Mouse (Mus musculus): ENCODE data around the gene Sgk1. TPM values are rescaled to one million over a fixed set of nuclear protein-coding genes. Genes with fewer than 3 reads are reported as not detected.

Gene Sgk1
- total RNA-seq (2022) = 100 to 1,000 TPM in 3 of 4 experiments, 10 to 100 TPM in 1; 86.0 to 164 (median 138) TPM

DNA sequence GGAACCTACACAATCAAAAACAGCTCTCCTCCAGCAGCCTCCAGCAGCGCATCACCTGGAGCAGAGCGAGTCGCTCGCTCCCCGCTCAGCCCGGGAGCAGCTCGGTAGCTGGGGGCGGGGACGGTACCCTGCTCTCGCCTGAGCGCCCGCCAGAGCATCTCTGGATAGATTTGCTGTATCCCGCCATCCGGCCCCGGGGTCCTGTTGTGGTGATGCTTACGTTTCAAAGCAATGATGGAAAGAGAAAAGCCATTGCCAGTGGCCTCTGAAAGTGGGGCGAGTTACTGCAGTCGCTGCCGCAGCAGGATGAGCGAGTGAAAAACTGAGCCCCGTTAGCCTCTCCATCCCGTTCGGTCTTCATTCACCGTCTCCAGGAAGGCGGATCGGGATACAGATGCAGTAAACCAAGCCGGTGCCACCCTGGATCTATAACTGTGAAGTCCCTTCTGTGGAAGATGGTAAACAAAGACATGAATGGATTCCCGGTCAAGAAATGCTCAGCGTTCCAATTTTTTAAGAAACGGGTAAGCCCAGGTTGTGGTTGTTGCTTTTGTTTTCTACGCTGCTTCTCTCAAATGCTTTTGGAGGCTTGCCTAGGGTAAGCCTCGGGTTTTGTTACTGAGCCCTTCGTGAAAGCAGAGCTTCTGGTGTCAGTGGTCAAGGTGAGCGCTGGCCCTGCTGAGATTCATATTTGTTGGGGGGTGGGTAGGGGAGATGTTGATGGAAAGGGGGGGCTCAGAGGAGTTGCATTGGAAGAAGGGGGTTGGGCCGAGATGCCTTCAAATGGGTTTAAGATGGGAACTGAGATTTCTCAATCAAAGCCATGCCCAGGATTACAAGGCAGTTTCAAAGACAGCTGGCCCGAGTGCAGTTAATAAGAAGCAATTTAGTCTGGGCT, at the start of gene Sgk1:
Gene Sgk1, plus strand, starts transcription at position 1 of the 898 bp plus-strand sequence.
- DNase-seq = no peak

DNA sequence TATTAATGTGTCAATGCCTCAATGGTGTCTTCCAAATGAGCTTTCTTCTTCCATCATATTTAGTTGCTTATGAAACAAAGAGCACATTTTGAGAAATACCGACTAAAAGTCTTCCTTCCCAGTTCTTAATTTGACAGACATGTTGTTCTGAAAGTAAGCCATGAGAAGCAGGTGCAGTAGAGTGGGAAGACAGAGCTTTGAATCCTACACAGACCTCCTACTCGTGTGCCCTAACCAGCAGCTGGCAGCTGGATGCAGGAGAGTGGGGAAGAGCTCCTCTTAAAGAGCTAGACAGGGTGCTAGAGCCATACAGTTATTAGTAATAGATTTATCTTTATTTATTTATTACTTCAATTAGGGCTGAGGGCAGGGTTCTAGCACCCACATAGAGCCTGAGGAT, 49.7 kb upstream of the Sgk1 start:
- DNase-seq = no peak

DNA sequence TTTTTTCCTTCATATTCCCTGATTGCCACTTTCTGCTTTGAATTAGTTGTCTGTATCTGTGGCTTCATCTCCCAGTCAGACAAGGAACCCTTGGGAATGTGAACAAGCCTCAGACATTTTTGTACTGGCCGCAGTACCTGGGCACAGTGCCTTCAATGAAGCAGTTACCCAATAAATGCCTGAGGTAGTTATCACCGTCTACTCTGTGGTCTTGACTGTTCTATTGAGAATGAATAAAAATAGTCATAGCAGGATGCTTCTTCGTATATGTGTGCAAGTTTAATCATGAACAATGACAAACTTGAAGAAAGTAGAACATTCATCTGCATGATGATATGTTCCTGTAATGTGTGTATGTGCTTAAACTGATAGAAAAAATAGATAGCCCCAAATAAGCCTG, 48.2 kb upstream of the Sgk1 start:
- DNase-seq = no peak

DNA sequence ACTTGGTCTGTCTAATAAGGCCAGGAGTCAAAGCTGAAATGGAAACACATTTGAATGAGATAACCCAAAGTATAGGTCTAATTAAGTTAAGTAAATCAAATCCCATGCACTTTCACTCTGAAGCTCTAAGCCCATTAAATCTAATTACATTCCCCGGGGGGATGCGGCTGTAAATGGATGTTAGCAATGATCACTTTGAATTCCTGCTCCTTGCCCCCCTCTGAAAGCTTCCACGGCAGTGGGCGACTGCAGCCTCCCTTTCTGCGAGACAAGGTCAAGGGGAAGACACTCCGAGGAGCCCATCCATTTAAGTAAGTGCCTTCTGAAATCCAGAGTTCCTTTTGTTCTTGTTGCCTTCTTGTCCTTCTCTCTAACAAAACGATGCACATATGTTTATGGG, 46.9 kb upstream of the Sgk1 start:
- DNase-seq = no peak

DNA sequence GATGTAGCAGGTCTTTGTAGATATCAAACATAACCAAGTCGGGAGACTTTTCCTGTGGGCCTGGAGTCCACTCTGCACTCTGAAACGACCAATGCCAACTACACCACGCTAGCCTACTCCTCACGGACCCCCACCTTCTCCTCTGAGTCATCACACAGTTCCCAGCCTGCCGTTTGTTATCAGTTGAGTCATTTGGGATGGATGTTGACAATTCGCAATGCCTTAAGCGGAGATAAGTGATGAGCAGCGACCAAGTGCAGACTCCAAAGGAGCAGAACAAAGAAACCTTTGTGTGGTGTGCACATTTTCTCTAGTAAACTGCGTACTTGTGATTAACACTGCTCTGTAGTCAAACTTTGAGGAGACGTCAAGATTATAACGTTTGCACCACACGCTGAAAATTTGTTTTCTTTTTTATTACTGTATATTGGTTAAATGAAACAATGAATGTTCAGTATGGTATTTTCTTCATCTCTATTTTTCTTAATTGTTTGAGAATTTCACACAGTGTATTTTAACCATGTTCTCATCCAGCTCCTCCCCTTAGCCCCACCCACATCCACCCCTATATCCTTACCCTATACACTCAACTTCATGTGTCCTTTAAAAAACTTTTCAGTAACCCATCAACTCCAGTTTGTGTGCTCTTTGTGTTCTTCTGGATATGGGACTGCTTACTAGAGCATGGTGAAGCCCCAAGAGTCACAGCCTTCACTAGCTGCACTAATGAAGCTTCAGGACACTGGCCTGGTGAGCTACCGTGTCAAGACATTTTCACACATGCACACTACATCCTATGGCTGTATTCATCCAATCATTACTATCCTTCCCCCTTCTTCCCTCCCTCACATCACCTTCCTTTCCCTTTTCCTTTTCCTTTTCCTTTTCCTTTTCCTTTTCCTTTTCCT, 42.5 kb upstream of the Sgk1 start:
- peak; percentile 44 for DNase-seq

DNA sequence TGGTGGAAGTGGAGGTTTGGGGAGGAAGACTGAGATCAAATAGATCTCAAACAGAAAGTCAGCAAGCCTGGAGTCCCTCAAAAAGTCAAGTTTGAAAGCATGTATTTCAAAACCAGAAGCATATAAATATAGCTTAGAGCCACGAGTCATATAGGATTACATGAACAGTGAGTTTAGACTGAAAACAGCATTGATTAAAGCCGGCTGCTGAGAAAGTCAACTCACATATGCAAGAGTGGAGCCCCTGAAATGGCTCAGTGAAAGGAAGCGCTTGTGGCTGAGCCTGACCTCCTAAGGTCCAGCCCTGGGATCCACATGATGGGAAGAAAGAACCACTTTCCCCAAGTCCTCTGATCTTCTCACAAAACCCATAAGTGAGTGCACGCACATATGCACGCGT, 38.7 kb upstream of the Sgk1 start:
- DNase-seq = no peak

DNA sequence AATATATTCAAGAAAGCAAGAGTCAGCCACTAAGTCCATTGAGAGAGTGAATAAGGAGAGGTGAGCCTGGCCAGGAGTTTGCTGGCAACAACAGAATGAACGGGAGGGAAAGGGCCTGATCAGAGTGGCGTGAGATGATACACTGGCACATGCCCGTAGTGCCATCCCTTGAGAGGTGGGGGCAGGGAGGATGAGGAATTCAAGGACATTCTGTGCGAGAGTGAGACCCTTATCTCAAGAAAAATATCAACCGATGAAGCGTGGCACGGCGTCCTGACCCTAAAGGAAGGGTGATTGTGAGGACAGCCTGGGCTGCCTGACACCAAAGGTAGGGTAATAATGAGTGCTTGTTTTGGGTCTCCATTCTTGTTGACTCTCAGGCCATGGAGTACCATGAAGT, 38.1 kb upstream of the Sgk1 start:
- no peak for DNase-seq

DNA sequence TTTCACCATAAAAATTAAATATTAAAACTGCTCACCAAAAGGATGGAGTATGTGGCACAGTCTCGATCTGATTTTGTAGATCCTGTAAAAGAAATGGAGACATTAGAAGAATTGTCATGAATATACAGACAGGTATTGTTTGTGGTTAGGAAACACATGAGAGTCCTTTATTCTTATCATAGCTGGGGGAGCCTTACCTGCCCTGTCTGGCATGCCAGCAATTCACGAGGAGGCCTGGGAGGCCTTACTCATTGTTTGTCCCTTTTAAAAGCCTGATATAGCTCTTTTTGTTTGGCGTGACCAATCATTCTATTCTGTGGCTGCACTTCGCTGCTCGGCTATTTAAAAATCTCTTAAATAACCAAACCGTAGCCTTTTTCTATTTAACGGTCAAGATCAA, 37.6 kb upstream of the Sgk1 start:
- no peak for DNase-seq

DNA sequence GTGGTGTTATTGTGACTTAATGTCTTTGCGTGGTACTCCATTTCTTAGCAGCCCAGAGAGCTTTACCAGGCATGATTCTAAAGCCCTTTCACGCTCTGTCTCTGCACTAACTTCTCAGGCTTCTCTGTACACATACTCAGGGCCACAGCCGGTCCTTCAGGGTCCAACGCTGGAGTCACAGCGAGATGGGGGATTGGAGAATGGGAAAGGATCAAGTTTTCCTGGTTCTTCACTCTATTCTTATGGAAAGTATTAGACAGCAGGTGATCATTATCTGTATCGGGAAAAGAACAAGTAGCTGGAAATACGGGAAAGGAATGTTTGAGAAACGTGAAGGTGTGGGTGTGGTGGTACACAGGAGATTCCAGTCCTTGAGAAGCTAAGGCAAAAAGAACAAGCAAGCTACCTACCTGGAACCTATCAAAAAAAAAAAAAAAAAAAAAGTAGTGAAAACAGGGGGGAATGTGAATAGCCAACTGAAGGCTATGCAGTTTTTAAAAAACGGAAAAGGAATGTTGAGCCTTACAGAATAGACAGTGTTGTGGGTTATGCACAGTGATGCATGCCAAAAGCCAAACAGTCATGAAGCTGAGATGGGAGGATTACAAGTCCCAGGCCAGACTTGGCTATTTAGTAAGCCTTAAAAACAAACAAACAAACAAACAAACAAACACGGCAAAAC, 36.2 kb upstream of the Sgk1 start:
- no peak for DNase-seq

DNA sequence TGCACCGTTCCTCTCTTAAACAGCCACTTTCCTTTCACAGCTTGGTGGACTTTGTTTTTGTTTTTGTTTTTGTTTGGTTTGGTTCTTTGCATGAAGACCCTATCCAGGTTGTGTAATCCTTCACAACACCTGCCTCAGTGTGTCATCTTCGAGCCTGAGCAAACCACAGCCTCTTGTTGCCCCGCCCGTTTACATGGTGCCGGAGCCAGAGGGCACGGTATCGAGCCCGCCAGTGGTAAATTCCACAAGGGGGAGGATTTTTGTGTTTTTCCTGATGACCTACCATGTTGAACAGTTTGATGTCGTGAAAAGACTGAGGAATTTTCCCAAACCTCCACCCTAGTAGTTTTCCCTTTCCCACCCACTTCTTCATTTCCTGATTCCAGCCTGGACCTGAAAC, 35.6 kb upstream of the Sgk1 start:
- DNase-seq = no peak

DNA sequence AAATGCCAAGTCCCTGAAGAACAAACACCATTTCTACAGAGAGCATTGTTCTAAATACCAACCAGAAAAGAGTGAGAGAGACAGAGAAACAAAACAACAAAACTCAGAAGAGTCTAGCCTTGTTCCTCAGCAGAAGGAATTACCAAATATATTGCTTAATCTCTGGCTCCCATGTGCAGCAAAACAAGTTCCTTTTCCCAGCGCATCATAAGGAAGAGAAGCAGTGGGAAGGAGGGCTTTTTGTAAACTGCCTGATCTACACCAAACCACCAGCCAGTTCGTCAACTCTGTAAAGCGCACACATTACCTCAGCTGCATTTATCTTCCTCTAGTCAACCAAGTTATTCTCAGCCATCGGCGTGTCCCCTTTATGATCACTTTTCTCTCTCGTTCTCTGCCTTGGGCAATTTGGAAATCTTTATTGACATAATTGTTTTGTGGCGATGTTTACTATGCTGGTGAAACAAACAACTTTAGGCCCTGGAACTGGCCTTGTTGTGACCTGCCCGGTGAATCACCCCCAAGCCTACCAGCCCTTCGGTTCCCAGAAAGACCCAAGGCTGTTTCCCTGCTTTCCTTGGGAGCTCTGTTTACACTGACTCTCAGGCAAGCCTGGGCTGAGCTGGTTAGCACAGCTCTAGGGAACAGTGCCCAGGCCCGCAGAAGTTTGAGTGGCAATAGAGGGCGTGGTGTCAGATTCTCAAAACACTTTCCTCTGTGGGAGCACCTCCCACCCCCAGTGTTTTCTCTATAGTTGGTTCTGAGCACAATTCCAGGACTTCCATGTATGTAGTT, 34.8 kb upstream of the Sgk1 start:
- DNase-seq = peak; percentile 50

DNA sequence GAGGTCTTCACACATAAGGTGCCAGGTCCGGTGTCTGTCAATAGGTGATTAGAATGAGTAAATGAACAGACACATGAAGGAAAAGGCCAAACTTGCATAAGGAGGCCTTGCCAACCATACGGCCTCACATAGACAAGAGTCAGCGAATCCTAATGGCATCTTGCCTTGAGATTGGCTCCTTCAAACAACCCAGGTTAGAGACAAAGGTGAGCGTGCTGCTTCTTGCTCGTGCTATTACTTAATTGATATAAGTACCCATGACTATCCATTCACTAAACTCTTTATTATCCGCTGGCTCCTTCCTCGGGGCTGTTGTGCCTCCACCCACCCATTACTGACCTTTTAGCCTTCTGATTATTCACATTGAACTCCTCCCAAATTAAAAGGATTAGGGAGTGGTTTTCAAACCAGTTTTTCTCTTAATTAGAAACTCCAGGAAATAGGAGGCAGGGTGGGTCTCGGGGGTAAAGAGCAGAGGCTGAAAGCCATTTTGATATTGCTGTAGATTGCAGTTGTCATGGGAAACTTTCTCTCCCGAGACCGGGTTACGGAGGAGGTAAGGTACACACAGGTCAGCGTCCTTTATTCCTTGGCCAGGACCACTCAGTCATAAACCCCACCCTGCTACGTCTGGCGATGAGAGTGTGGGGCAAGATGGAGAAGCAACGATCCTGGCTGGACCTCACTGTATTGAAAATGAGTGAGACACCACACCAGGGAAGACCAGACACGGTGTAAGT, 33.9 kb upstream of the Sgk1 start:
- no peak for DNase-seq

DNA sequence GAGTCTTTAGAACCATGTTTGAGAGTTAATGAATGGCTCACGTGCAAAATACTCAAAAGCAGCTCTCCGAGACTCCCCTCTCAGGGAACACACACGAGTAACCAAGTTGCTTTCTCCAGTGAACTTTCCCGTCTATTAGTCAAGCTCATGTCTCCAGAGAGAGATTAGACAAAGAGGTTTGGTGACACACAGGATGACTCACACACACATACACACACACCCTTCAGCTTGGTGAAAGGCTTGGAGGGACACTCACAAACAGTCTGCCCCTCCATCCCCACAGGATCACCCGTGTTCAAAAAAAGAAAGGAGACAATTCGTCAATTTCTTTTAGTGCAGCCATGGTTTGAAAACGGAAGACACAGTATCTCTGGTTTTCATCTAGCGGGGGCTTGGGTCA, 32.7 kb upstream of the Sgk1 start:
- DNase-seq = no peak

DNA sequence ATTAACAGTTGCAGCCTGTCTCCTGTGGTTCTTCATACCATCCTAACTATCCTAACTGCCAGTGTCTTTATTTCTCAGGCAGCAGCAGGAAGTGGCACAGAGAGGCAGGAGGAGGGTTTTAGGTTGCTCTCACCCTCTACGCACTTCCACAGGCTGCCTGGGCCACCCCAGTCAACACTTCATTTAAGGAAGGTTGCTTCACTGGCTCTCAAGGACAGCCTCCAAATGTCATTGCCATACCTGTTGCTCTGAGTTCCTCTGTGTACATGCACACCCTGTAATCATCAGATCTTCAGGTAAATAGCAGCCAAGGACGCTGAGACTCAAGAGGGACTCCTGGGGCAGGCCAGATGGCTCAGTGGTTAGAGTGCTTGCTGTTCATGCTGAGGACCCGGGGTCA, 31.7 kb upstream of the Sgk1 start:
- no peak for DNase-seq

DNA sequence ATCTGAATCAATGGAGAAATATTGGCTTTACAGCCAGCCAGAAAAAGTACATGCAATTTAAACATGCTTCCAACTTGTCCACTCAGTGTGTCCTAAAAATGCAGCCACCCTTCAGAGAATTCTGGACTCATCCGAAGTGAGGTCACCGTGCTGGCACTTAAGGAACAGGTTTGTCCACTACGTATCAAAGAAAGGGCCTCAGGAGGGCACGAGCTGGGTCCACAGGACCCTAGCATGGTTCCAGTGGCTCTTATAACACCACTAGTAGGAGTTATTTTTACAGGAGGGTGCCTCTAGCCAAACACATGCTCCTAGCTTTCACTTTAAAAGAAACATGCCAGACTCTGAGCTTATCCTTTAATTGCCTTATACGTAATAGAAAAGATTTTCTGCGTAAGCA, 28.9 kb upstream of the Sgk1 start:
- no peak for DNase-seq

DNA sequence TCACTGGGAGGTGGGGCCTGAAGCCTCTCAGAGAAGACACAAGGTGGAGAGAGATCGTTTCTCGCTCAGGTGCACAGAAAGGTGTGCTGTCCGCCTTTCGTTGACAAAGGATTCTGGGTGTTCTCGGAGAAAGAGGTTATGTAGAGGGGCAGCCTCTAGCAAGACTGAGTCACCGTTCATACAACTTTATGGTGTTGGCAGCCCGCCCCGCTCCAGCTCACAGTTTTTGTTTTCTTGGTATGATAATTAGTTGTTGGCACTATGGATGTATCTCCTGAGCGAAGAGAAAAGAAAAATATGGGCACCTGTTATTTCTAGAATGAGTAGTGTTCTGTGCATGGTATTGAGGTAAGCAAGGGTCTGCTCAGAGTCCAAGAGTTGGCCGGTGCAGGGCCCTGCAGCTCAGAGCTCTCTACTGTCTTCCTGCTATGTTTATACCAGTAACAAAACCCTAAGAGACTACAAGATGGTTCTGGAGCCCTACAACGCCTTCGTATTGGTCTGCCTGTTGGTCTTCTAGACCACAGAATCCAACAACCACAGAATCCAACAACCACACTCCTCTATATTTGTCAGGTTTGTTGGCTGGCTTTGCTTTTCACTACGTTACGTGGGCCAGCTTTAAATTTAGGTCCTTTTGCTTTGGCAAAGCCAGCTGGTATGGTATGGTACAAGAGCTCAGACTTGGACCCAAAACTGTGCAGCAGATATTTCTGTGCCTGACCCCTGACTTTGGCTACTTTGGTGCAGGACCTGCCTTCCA, 28.2 kb upstream of the Sgk1 start:
- no peak for DNase-seq

DNA sequence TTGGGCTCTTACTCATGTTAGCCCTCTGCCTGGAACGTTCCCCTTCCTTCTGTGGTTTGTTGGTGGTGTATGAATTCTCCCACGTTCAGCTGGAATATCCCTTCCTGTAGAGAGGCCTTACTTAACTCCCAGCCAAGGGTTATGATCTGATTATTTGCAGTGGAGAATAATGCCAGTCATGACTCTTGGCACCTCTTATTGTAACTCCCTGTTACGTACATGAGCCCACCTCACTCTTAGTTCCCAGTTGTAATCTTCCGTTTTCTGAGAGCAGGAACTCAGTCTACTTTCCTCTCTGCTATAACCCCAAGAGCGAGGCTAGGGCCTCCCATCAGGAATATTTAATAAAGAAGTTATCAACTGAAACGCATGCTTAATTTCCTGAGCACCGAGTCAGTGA, 26.6 kb upstream of the Sgk1 start:
- no peak for DNase-seq

DNA sequence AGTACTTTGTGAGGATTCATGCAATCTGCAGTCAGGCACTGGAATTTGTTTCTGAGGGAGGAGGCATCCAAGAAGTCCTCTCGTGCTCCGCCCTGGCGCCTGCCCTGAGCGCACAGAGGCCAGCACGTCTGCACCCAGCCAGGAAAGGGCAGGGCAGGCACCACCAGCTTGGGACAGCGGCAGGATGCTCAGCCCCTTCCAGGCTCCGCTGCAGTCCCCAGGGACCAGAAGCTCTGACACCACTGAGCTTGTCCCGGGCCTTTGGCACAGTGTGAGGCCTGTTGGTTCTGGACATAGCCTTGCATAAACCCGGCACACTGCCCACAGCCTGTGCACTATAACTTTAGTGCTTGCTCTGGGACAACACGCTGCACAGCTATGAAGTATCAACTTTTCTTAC, 24.3 kb upstream of the Sgk1 start:
- DNase-seq = peak; percentile 68

DNA sequence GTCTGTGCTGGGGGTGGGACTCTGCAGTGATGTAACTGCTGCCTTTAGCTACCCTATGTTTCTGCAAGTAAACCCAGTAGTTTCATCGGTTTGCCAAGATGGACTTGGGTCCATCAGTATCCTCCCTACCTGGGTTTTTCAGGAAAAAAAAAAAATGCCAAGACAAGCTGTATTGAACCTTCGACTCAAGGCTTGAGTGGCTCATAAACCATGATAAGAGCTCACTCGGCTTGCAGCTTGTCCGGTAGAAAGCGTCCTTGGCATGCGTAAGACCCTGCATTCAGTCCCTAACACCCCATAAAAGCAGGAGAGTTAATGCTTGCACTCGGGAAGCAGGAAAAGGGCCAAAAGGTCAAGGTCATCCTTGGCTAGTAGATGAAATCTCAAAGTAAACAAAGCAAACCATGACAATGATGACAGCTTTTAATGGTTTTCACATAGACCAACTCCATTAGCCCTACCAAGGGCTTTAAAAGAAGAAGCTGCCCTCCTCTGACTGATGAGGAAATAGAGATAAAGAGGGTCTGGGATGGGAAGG, 23.5 kb upstream of the Sgk1 start:
- no peak for DNase-seq

DNA sequence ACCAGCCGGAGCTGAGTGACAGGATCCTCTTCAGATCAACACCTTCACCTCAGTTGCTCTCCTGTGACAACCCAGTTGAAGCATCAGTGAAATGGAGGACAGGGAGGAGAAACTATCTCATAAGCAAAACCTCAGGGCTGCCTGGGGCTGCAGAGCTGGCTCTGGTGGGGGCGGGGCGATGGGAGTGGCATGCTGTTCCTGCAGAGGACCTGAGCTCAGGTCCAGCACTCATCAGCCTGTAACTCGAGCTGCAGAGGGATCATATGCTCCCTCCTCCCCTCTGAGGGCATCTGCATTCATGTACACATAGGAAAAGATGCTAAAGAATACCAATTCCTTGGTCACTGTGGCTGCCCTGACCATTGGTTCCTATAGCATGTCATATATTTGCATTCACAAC, 15.5 kb upstream of the Sgk1 start:
- DNase-seq = no peak
